Mouse (Mus musculus) urinary bladder, postnatal 14 days (tissue): Measurements from ENCODE around the gene Snap23.

Experiments
- DNase-seq: peaks from one replicate; pipeline ENCODE4 v3.0.0; 2021; ENCODE audit warnings: low spot score

Snap23 gene

GRCm38 (mm10) chr2:120589759-120590158, 22.3 kb downstream of the Snap23 start:
- no peak for DNase-seq

DNA sequence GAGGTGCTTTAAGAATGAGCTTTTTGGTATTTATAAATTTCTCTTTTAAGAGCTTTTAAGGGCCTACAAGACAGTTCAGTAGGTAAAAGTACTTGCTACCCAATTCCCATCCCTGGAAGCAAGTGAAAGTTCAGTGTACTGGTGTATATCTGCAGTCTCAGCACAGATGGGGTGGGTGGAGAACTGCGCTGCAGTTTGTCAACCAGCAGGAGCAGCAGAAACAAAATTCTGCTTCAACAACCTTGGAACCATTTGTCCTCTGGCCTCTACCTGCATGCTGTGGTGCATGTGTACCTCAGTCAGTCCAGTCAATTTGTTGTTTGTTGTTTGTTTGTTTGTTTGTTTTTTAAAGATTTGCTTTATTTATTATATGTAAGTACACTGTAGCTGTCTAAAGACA, 24.8 kb downstream of the Snap23 start:
- no peak for DNase-seq

DNA sequence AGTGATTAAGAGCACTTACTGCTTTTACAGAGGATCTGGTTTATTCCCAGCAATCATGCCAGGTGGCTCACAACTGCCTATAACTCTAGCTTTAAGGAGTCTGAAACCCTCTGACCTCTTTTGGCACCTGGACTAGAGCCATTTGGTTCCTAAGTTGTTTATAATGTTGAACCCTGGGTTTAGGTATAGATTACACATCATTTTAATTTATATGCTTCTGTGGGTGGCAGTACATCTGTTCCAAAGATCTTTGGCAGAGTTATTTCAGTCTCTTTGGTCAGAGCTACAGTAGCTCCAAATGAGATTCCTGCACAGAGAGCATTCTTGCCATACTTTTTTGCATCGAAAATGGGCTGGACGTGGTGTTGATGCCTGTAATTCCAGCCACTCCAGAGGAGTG, 30.3 kb downstream of the Snap23 start:
- DNase-seq: no peak

DNA sequence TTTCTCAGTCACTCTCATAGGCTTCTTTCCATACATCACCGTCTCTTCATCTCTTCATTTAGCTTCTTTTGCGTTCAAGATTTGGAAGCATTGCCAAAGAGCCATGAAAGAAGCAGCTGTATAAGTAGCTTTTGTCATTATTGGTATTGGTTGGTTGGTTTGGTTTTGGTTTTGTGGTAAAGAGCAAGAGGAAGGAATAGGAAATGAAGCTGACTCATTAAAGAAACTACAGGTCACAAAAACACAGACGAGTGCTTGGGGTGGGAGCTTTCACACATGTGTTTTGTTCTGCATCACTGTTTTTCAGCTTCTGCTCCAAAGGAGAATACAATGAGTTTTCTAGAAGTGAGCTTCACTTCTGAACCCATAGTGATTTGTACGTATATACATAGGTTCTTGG, 32.0 kb downstream of the Snap23 start:
- no peak for DNase-seq

- no peak for DNase-seq
These were observed 38.7 kb downstream of the Snap23 start for GRCm38 (mm10) chr2:120606021-120606690.

- DNase-seq: peak; percentile 92
These were observed 41.6 kb downstream of the Snap23 start, which contains the start of the genes Haus2 and Lrrc57 for GRCm38 (mm10) chr2:120608830-120609723. TSS of gene Haus2 (plus strand) at chr2:120609383. TSS of gene Lrrc57 (minus strand) at chr2:120609520.

- no peak for DNase-seq
These were observed 49.0 kb downstream of the Snap23 start for GRCm38 (mm10) chr2:120616279-120617163.

GRCm38 (mm10) chr2:120619538-120619937, 52.1 kb downstream of the Snap23 start:
- DNase-seq: no peak

GRCm38 (mm10) chr2:120622920-120623319, 55.4 kb downstream of the Snap23 start:
- no peak for DNase-seq

DNA sequence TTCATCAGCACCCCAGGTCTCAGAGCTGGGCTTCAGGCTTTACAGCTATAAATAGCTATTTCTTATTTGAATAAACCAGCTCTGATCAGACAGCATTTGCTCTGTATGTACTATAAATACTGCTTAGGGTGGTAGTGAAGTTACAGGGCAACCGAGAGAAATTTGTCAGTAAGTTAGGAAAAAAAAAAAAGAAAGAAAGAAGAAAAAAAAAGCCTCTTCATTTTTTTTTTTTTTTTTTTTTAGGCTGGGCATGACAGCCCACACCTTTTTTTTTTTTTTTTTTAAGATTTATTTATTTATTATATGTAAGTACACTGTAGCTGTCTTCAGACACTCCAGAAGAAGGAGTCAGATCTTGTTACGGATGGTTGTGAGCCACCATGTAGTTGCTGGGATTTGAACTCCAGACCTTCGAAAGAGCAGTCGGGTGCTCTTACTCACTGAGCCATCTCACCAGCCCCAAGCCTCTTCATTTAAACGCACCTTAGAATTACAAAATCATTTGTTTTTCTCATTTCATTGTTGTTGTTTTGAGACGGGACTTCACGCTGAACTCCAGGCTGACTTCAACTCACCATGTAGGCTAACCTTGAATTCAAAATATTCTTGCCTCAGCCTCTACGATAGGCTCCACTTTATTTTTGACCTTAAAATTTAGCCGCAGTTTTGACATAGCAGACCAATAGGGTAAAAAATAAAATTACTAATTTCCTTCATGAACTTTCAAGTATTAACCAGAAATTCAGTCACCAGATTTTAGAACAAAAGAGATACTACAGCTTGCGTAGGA, 60.8 kb downstream of the Snap23 start:
- no peak for DNase-seq

- DNase-seq: peak; percentile 98
These were observed 61.6 kb downstream of the Snap23 start, which contains the start of gene Stard9 for GRCm38 (mm10) chr2:120628886-120629735. TSS of gene Stard9 (plus strand) at chr2:120629121.

GRCm38 (mm10) chr2:120630246-120630645, 62.8 kb downstream of the Snap23 start:
- no peak for DNase-seq

GRCm38 (mm10) chr2:120630655-120631054, 63.2 kb downstream of the Snap23 start:
- DNase-seq: no peak

DNA sequence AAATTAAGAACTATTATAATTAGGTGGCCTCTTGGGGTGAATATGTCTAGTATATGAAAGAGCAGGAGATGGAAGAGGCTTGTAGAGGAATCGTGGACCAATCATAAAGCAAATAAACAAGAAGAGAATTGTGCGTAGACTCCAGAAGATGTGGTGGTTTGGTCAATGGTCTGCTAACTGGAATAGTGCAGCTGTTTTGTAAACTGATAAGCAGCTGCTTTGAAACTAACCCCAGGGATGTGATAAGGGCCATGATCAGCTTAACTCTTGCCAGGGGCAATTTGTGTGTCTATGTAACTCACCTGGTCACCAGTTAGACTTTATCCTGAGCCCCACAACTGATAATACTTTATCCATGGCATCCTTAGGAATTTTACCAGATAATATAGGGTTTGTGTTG, 64.0 kb downstream of the Snap23 start:
- DNase-seq: no peak

DNA sequence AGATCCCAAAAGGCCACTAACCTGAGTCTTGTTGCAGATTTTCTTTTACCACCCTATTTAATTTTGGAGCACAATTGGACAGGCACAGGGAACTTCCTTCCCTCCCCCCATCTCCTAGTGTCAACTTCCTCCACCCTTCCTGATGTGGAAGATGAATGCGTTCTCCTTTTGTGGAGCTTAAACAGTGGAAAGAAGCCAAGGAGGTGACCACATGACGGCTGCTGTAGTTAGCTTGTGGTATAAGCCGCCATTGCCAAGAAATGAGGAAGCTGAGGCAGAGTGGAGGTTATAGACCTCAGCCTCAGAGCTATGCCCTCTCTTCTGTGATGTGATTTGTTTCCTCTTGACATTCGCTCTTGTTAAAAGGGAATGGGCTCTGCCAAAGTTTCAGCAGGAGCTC, 64.5 kb downstream of the Snap23 start:
- DNase-seq: no peak

DNA sequence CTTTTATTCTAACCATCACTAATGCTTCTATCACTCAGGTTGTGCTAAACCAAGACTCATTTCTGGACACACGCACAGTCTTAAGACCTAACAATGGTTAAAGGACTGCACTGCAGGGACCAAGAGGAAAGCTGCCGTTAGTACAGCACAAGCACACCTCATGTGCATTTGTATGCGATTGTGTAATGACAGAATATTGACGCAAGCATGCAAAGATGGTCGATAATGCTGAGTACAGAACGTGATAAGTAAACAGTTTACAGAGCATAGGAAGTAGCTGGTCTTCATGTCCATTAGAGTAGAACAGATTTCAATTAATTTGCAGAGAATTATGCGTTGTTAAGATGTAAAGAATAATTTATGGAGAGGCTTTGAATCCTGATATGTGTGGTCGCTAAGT, 73.4 kb downstream of the Snap23 start:
- DNase-seq: no peak

GRCm38 (mm10) chr2:120643836-120644235, 76.4 kb downstream of the Snap23 start:
- DNase-seq: peak; percentile 64

GRCm38 (mm10) chr2:120646777-120647176, 79.3 kb downstream of the Snap23 start:
- peak; percentile 35 for DNase-seq
